Mouse (Mus musculus): Measurements from ENCODE around the gene Snph.

DNA sequence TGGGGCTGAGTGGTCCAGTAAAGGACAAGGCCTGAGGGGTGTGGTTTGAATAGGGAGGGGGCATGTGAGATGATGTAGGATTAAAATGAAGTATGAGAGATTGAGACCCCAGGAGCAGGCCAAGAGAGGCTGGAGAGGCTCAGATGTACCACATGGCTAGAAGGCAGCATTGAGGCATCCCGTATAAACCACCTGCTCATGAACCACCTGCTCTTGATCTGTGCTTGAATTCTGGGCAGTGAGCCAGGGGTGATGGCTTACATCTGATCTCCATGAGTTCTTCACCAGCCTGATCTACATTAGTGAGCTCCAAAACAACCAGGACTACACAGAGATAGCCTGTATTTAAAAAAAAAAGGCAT lies 38.6 kb upstream of the Snph start:
- TF ChIP-seq CTCF (IDR thresholded peaks at IDR 0.05 in 2 of 3, conservative IDR thresholded peaks at IDR 0.05 in 1 of 3; ENCODE audit: control insufficient read depth in 1 of 3, insufficient read depth in 1 of 3, low read depth in 2 of 3, low read length in 3 of 3, poor library complexity in 1 of 3, severe bottlenecking in 1 of 3) (no peak), EP300 (IDR thresholded peaks at IDR 0.05; ENCODE audit: low read depth in 1 of 2, low read length in 2 of 2) (no peak), POLR2A (IDR thresholded peaks at IDR 0.05; ENCODE audit: control insufficient read depth in 1 of 2, insufficient read depth in 1 of 2, low read depth in 1 of 2, low read length in 2 of 2, poor library complexity in 1 of 2) (no peak), E2F4 (IDR thresholded peaks at IDR 0.05; ENCODE audit: borderline replicate concordance, low read depth, low read length) (no peak), MAX (IDR thresholded peaks at IDR 0.05; ENCODE audit: low read length) (no peak)
